Mouse (Mus musculus): ENCODE results near the gene Dab2. TPM values are rescaled to one million over a fixed set of nuclear protein-coding genes. Genes with fewer than 3 reads are reported as not detected.

The Dab2 gene
- total RNA-seq, 2 experiments from 2014 or later, result 28.8 to 33.2 TPM

DNA sequence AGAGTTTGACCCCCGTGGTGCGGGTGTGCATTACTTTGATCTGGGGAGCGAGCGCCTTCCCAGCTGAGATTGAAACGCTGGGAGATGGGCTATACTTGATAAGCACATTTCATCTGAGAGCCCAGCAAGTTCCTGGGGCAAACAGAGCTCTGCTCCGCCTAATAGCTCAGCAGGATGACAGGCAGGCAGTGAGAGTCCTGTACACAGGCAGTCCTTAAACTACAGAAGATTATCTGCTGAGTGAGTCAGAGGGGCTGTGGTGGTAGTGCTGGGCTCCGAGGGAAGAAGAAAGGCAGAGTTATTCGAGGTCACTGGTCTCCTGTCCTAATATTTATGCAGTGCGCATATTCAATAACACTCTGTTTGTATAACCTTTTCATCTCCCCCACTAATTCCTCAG is 149.3 kb downstream of the Dab2 start:
- DNase-seq, result no peak
- intact Hi-C loops (cut with DNase I), result no loop called here

GRCm38 (mm10) chr15:6454461-6454860 is 154.9 kb downstream of the Dab2 start:
- intact Hi-C loops (cut with DNase I), result no loop called here
- no peak for DNase-seq

DNA sequence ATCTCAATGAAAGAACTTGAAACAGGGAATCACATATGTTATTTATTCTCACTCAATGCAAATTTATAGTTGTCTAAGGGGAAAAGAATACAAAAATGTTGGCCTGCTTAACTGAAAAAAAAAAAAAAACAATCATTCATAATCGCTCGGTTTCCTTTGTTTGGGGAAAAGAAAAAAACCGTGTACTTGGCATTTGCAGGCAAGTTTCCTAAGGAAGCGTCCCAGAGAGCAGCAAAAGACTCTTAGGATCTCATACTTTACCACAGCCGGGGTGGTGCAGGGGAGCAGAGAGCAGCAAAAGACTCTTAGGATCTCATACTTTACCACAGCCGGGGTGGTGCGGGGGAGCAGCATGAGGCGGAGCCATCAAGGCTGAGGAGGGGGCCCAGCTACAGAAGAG is 161.8 kb downstream of the Dab2 start:
- no peak for DNase-seq
- intact Hi-C loops (cut with DNase I), result no loop called here

DNA sequence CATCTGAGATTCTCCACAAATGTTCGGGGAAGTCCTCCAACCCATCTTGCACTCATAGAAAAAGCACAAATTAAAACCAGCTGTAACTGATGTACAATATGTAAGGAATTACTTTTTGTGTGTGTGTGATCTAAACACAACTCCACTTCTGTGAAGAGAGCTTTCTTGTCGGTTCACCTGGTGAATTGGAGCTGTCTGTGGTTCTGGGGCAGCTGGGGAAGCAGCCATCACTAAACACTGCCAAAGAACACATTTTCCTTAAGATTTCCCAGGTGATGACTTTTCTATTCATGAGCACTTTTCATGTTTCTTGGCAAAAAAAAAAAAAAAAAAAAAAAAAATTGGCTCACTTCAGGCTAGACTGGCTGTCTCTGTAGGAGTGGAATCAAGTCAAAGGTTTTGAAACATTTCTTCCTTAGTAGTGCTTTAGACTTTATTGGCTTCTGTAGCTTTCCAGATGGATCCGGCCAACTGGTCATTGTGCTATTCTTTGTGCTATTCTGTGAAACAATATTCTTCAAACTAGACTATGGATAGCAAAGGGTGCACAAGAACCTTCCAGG is 163.9 kb downstream of the Dab2 start:
- intact Hi-C loops (cut with DNase I), result no loop called here
- no peak for DNase-seq

GRCm38 (mm10) chr15:6466995-6467394 is 167.4 kb downstream of the Dab2 start:
- intact Hi-C loops (cut with DNase I), result no loop called here
- DNase-seq, result no peak

- no peak for DNase-seq
- intact Hi-C loops (cut with DNase I), result no loop called here
Measured at GRCm38 (mm10) chr15:6468845-6469244, 169.3 kb downstream of the Dab2 start.

GRCm38 (mm10) chr15:6469384-6469783 is 169.8 kb downstream of the Dab2 start:
- intact Hi-C loops (cut with DNase I), result no loop called here
- no peak for DNase-seq

DNA sequence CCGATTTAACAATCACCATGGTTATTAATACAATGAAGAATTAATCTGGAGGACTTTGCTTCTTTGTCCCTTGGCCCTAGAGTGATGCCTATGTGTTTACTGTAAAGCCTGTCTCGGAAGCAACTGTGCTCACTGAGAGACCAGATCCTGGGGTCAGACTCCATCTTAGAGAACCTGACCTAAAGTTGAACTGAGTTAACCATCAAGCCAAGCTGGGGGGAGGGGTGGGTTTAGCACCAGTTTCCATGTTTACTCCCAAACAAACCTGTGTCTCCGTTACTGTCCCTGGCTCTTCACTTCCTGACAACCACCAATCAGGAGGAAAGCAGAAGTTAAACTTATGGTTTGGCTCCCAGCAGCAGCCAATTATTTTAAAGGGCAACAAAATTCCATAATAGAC is 184.0 kb downstream of the Dab2 start:
- no peak for DNase-seq
- intact Hi-C loops (cut with DNase I), result no loop called here

Other genes with a start within 250 kb of the Dab2 start
- gene C9, start 145.5 kb downstream of the Dab2 start, total RNA-seq (2021), result not detected
- gene Fyb, start 223.1 kb downstream of the Dab2 start, total RNA-seq (2021), result 10 to 100 TPM; 23.4 to 49.7 TPM

All from heart, postnatal 36 days (tissue).